Comparison of ENCODE assay signal across 9 mouse cellular contexts in the genomic region with DNA sequence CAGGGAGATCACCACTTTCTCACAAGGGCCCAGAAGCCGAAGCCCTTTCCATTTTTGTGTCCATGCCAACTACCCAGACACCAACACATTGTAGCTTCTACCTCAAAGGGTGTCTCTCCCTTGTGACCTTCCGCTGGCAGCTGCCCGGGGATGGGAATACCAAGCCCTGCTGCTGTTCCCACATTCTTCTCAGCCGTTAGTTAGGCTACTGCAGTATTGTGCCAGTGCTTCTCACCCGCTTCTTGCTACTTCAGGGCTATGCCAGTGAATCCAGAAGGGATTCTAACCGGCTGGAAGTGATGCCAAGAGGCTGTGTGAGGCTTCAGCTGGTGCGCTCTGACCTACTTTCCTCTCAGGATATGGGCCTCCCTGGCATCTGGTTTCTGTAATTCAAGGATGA.
DNase-seq lines count a peak whose midpoint lies in the region; ATAC-seq and TF ChIP-seq lines count a peak whose summit lies in the region.
"Had no signal": no experiment of that assay in that cellular context is flagged by ENCODE, and none has a peak within 500 bp of the region (broad histone marks: within the 10 kb centered on the region; RNA-seq: fewer than 3 reads in every experiment).

No protein-coding gene starts in this region.

- H3K4me3 ChIP-seq in kidney, postnatal 0 days (replicated peaks; ENCODE audit: low read depth, low read length): no peak overlapping the region
- no peak overlapping the region for H3K4me3 ChIP-seq in layer of hippocampus, adult 2 months

- no peaks in the 10 kb centered on the region for H3K27me3 ChIP-seq in kidney, postnatal 0 days (ENCODE audit: insufficient read depth, low read length)

- H3K4me1 ChIP-seq in kidney, postnatal 0 days (replicated peaks; ENCODE audit: insufficient read depth, low read length): no peaks in the 10 kb centered on the region

- peak; percentile 25 for DNase-seq in kidney, postnatal 0 days (ENCODE audit: low spot score)
- DNase-seq in kidney, postnatal 25 days: no peak
- peak; percentile 79 for DNase-seq in cerebellum, adult 9-11 months
- peak; percentile 37 to 43 for DNase-seq in layer of hippocampus, adult 2 months (ENCODE audit: low spot score in 2 of 2)
- peak; percentile 19 for DNase-seq in right cerebral cortex, postnatal 14 days
- DNase-seq in ovary, postnatal 14 days (ENCODE audit: low spot score): no peak
- no peak for DNase-seq in ovary, postnatal 10 days (ENCODE audit: low spot score)

- no peak for TF ChIP-seq CTCF in kidney, postnatal 0 days (IDR thresholded peaks at IDR 0.05; ENCODE audit: low read depth)
- TF ChIP-seq CTCF in layer of hippocampus, adult 2 months (conservative IDR thresholded peaks at IDR 0.05): no peak

- H3K27ac ChIP-seq in kidney, postnatal 0 days: no peak overlapping the region
- H3K27ac ChIP-seq in layer of hippocampus, adult 2 months: peak overlapping the region; percentile 53; the same call in 1 of the 2 replicates
- H3K27ac ChIP-seq: liver, embryonic 14.5 days had no signal

- no peak overlapping the region for H3K4me2 ChIP-seq in kidney, postnatal 0 days (ENCODE audit: low read length)

- ATAC-seq in kidney, postnatal 0 days (replicated peaks; ENCODE audit: low FRiP score, low read depth): no peak
- ATAC-seq in erythroid progenitor cell, adult 5-6 weeks (replicated peaks; ENCODE audit: low FRiP score, poor library complexity, severe bottlenecking): no peak

- H3K9ac ChIP-seq in kidney, postnatal 0 days (ENCODE audit: low read depth, low read length): no peak overlapping the region
- H3K9ac ChIP-seq: liver, embryonic 14.5 days had no signal

- no peaks in the 10 kb centered on the region for H3K9me3 ChIP-seq in kidney, postnatal 0 days (replicated peaks; ENCODE audit: low read length)

- WGBS in kidney, postnatal 0 days: 76% methylated on average over 7 of the region's 7 CpGs

- no peaks in the 10 kb centered on the region for H3K36me3 ChIP-seq in kidney, postnatal 0 days (ENCODE audit: insufficient read depth, low read length)

Comparison
In these comparisons a context has a peak if more than half of its experiments do, and no peak if none do; other contexts are left out.
1. DNase-seq: peak in kidney, postnatal 0 days (single experiment), cerebellum, adult 9-11 months (single experiment), layer of hippocampus, adult 2 months (2 of 2) and right cerebral cortex, postnatal 14 days (single experiment); none in kidney, postnatal 25 days (0 of 2), ovary, postnatal 14 days (single experiment) and ovary, postnatal 10 days (single experiment).